Mouse (Mus musculus): ENCODE data around the gene Sbpl.
"Not testable (repeated sequence)": the region's sequence is repeated elsewhere in the genome, so short reads cannot be mapped to it uniquely, and the experiment has no call there.

Sbpl gene

GRCm38 (mm10) chr17:23966658-23967401 is 11.8 kb upstream of the Sbpl start:
- in situ Hi-C loops (cut with MboI; ENCODE audit: low pct_unique_long_range_greater_than_20kb in 1 of 2, low sequenced_read_pairs in 2 of 2, unreplicated experiment in 1 of 2) = loop anchor here (10.0 to 25.0 kb wide), 2 partner anchors 192 to 205 kb away; partner anchors contain the start of gene Flywch1 (in 2 of the 2)

- in situ Hi-C loops (cut with MboI; ENCODE audit: low pct_unique_long_range_greater_than_20kb in 1 of 2, low sequenced_read_pairs in 2 of 2, unreplicated experiment in 1 of 2) = loop anchor here (10.0 to 25.0 kb wide), 2 partner anchors 191 to 204 kb away; partner anchors contain the start of gene Flywch1 (in 2 of the 2)
Observed at GRCm38 (mm10) chr17:23965805-23966425, 10.8 kb upstream of the Sbpl start.

GRCm38 (mm10) chr17:23961573-23962122 is 6.6 kb upstream of the Sbpl start:
- in situ Hi-C loops (cut with MboI; ENCODE audit: low pct_unique_long_range_greater_than_20kb in 1 of 2, low sequenced_read_pairs in 2 of 2, unreplicated experiment in 1 of 2) = loop anchor here (5.0 to 25.0 kb wide), 3 partner anchors 104 to 199 kb away; partner anchors contain the start of gene Flywch1 (in 2 of the 2)

- in situ Hi-C loops (cut with MboI; ENCODE audit: low pct_unique_long_range_greater_than_20kb in 1 of 2, low sequenced_read_pairs in 2 of 2, unreplicated experiment in 1 of 2) = loop anchor here (5.0 to 25.0 kb wide), 3 partner anchors 103 to 198 kb away; partner anchors contain the start of gene Flywch1 (in 2 of the 2)
Observed at GRCm38 (mm10) chr17:23960084-23960738, 5.1 kb upstream of the Sbpl start.

GRCm38 (mm10) chr17:23950828-23951227 is 4.2 kb downstream of the Sbpl start:
- in situ Hi-C loops (cut with MboI; ENCODE audit: low pct_unique_long_range_greater_than_20kb in 1 of 2, low sequenced_read_pairs in 2 of 2, unreplicated experiment in 1 of 2) = loop anchor here in 1 of 2 experiments (25.0 kb wide), 1 partner anchor 189 kb away; the partner anchor contains the start of gene Flywch1

- in situ Hi-C loops (cut with MboI; ENCODE audit: low pct_unique_long_range_greater_than_20kb in 1 of 2, low sequenced_read_pairs in 2 of 2, unreplicated experiment in 1 of 2) = no loop called here
Observed at GRCm38 (mm10) chr17:23949068-23949467, 6.0 kb downstream of the Sbpl start.

GRCm38 (mm10) chr17:23947486-23947885 is 7.6 kb downstream of the Sbpl start:
- in situ Hi-C loops (cut with MboI; ENCODE audit: low pct_unique_long_range_greater_than_20kb in 1 of 2, low sequenced_read_pairs in 2 of 2, unreplicated experiment in 1 of 2) = not testable (repeated sequence)

- in situ Hi-C loops (cut with MboI; ENCODE audit: low pct_unique_long_range_greater_than_20kb in 1 of 2, low sequenced_read_pairs in 2 of 2, unreplicated experiment in 1 of 2) = no loop called here
Observed at GRCm38 (mm10) chr17:23941372-23941771, 13.7 kb downstream of the Sbpl start, which contains the start of gene Sbp. Sbp (plus strand) TSS chr17:23941672.

GRCm38 (mm10) chr17:23931157-23931556 is 23.9 kb downstream of the Sbpl start:
- in situ Hi-C loops (cut with MboI; ENCODE audit: low pct_unique_long_range_greater_than_20kb in 1 of 2, low sequenced_read_pairs in 2 of 2, unreplicated experiment in 1 of 2) = no loop called here

- in situ Hi-C loops (cut with MboI; ENCODE audit: low pct_unique_long_range_greater_than_20kb in 1 of 2, low sequenced_read_pairs in 2 of 2, unreplicated experiment in 1 of 2) = no loop called here
Observed at GRCm38 (mm10) chr17:23925090-23925493, 30.0 kb downstream of the Sbpl start.

- in situ Hi-C loops (cut with MboI; ENCODE audit: low pct_unique_long_range_greater_than_20kb in 1 of 2, low sequenced_read_pairs in 2 of 2, unreplicated experiment in 1 of 2) = loop anchor here in 1 of 2 experiments (25.0 kb wide), 1 partner anchor 363 kb away; no protein-coding TSS in a partner anchor
Observed at GRCm38 (mm10) chr17:23924531-23925007, 30.5 kb downstream of the Sbpl start.

GRCm38 (mm10) chr17:23917158-23917557 is 37.9 kb downstream of the Sbpl start, which contains the start of gene Dcpp3:
Dcpp3 (plus strand) TSS chr17:23917458.
- in situ Hi-C loops (cut with MboI; ENCODE audit: low pct_unique_long_range_greater_than_20kb in 1 of 2, low sequenced_read_pairs in 2 of 2, unreplicated experiment in 1 of 2) = loop anchor here in 1 of 2 experiments (25.0 kb wide), 1 partner anchor 370 kb away; no protein-coding TSS in a partner anchor
